16 mouse cellular contexts compared by ENCODE assay signal in the genomic region with DNA sequence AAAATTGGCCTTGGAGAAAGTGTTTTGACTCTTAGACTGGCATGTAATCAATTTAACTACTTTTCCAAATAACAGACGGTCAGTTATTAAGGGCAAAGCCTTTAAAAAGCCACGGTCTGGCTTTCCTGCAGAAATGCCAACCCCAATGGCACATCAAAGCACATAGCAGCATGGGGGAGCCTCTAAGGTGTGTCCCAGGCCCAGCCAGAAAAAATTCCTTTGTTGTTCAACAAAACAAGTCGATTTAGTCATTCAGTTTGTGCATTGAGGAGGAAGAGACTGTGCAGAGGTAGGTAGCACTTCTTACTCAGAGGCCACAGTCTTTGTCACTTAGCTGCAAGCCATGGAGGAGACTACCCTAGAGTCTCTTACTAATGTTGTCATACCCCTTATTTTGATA.
"Had no signal": no experiment of that assay in that cellular context is flagged by ENCODE, and none has a peak within 500 bp of the region (broad histone marks: within the 10 kb centered on the region; RNA-seq: fewer than 3 reads in every experiment).

No protein-coding gene starts in this region.

- H3K4me1 ChIP-seq: kidney, embryonic 15.5 days; liver, embryonic 13.5 days; lung, embryonic 15.5 days; megakaryocyte, embryonic 14.5 days; stomach, embryonic 15.5 days had no signal

- H3K9ac ChIP-seq: kidney, embryonic 15.5 days; liver, embryonic 13.5 days; liver, postnatal 0 days; lung, embryonic 15.5 days; midbrain, embryonic 12.5 days; stomach, embryonic 15.5 days had no signal

- H3K27me3 ChIP-seq: kidney, embryonic 15.5 days; liver, embryonic 13.5 days; lung, embryonic 15.5 days; megakaryocyte, embryonic 14.5 days; midbrain, embryonic 12.5 days; stomach, embryonic 15.5 days had no signal

- H3K9me3 ChIP-seq: kidney, embryonic 15.5 days; liver, embryonic 13.5 days; lung, embryonic 15.5 days; midbrain, embryonic 12.5 days; stomach, embryonic 15.5 days had no signal

- H3K4me3 ChIP-seq: kidney, embryonic 15.5 days; left cerebral cortex, adult 2 months; liver, embryonic 13.5 days; lung, embryonic 15.5 days; megakaryocyte, embryonic 14.5 days; midbrain, embryonic 12.5 days; stomach, embryonic 15.5 days had no signal

- H3K4me2 ChIP-seq: kidney, embryonic 15.5 days; liver, embryonic 13.5 days; lung, embryonic 15.5 days; midbrain, embryonic 12.5 days; stomach, embryonic 15.5 days had no signal

- ATAC-seq: liver, postnatal 0 days had no signal

- H3K36me3 ChIP-seq: kidney, embryonic 15.5 days; liver, embryonic 13.5 days; lung, embryonic 15.5 days; midbrain, embryonic 12.5 days; stomach, embryonic 15.5 days had no signal

- H3K27ac ChIP-seq: kidney, embryonic 15.5 days; left cerebral cortex, adult 2 months; liver, embryonic 13.5 days; lung, embryonic 15.5 days; macrophage; midbrain, embryonic 12.5 days; stomach, embryonic 15.5 days had no signal

- DNase-seq: kidney, adult 2 months; kidney, postnatal 14 days; liver; liver, embryonic 13.5 days; liver, postnatal 0 days; lung, postnatal 14 days; right cerebral cortex, postnatal 14 days; thymus, adult 2 months; thymus, postnatal 25 days had no signal
